Mouse (Mus musculus) frontal cortex, postnatal 25 days (tissue): Measurements from ENCODE around the gene Gm8122.
"Not testable (repeated sequence)": the region's sequence is repeated elsewhere in the genome, so short reads cannot be mapped to it uniquely, and the experiment has no call there.

Source experiments
- DNase-seq, 2 experiments: peaks; one replicate each; pipeline ENCODE4 v3.0.0; 2022; ENCODE audit warnings: low spot score in 2 of 2

Gm8122 gene

DNA sequence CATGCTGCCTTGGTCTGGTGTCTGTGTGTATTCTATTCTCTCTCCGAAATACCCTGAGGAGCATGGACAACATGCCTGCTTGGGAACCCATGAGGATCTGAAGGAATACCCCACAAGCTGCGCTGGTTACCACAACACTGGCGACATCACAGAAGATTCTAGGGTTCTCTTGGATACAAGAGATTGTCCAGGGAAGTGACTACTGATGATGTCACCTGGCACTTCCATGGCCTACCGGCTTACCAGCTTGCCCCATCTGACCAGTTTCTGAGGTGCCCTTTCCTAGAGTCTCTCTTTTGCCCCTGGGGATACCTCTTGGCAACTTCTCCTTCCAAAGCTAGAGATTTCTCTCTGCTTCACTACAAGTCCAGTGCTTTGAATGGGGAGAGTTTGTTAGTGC, at the start of gene Gm8122:
Gm8122 (minus strand) TSS at position 101 of the 400 bp plus-strand sequence.
- DNase-seq, result not testable (repeated sequence)

DNA sequence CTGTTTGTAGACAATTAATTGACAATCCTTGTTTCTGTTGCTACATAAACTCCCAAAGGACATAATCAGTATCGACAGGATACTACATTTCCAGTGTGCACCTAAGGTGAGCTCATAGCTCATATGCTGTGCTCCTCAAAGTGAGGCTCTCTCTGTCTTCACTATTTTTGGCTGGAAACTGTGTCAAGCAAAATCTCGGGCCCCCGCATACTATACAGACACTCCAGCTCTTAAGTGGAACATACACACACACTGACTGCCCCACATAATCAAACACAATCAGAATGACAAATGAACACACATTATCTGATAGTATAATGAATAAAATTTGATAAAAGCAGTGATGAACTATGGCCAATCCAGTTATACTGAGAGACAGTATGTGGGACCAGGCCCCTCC, 43.6 kb upstream of the Gm8122 start:
- not testable (repeated sequence) for DNase-seq

DNA sequence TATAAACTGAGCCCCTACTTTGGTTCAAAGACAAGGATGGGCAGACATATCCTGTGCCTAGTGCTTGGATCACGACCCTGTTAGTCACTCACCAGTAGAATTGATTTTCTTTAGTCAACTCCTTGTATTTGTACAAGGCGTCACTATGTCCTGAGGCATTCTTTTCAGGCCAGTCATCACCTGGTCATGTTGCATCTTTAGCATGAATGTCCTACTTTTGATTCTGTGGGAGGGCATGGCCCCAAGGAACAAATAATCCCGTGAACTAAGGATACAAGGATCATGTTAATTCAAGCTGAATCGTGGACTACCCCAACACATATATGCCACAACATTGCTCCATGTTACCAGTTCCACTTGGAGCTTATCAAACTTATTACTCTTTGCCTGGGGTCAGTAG, 43.0 kb upstream of the Gm8122 start:
- not testable (repeated sequence) for DNase-seq

GRCm38 (mm10) chr14:43277468-43277867, 42.4 kb upstream of the Gm8122 start:
- not testable (repeated sequence) for DNase-seq

DNA sequence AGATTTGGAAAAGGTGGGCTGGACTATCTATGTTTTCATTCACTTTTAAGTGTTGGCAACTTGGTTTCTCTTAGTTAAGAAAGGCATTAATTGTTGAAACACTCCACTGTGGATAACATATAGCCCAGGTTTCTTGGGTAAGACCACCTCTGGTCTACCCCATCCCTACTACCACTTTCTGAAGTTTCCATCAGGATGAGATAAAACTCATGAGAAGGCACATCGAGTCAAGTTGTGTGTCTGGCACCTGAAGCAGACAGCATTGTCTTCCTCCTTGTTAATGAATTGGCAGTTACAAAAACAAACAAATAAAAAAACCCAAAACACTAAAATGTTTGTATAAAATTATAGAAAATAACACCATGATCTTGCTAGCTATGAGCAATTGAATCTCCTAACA, 40.6 kb upstream of the Gm8122 start:
- not testable (repeated sequence) for DNase-seq

DNA sequence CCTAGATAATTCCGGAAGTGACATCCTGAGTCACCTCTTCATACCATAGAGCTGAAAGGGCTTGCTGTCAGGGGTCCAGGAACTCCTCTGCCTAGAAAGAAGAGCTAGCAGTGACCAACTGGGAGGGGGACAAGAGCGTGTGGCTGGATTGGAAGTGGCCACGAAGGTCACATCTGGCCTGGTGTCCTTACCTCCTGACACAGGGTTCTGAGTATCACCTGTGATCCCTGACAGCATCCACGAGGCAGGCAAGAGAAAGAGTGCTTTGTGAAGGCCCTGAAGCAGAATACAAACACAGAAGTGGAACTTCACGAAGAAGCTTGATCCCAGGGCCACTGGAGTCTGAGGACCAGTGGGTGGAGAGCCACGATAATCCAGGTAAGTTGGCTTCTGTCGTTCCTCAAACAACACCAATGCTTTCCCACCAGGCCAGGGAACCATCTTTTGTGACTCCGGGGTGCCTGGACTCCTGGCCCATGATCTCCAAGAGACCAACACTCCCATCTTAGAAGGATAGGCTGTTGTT, 39.9 kb upstream of the Gm8122 start, which contains the start of gene Gm9732:
Gm9732 (plus strand) TSS at position 51 of the 526 bp plus-strand sequence.
- not testable (repeated sequence) for DNase-seq

GRCm38 (mm10) chr14:43273161-43273560, 38.1 kb upstream of the Gm8122 start:
- not testable (repeated sequence) for DNase-seq

- not testable (repeated sequence) for DNase-seq
Measured at GRCm38 (mm10) chr14:43269211-43269610, 34.1 kb upstream of the Gm8122 start.

GRCm38 (mm10) chr14:43268521-43269084, 33.5 kb upstream of the Gm8122 start:
- DNase-seq, result not testable (repeated sequence)

- not testable (repeated sequence) for DNase-seq
Measured at GRCm38 (mm10) chr14:43263421-43263820, 28.3 kb upstream of the Gm8122 start.

GRCm38 (mm10) chr14:43258349-43258748, 23.2 kb upstream of the Gm8122 start, which contains the start of gene Gm8126:
Gm8126 (plus strand) TSS chr14:43258649.
- DNase-seq, result not testable (repeated sequence)

DNA sequence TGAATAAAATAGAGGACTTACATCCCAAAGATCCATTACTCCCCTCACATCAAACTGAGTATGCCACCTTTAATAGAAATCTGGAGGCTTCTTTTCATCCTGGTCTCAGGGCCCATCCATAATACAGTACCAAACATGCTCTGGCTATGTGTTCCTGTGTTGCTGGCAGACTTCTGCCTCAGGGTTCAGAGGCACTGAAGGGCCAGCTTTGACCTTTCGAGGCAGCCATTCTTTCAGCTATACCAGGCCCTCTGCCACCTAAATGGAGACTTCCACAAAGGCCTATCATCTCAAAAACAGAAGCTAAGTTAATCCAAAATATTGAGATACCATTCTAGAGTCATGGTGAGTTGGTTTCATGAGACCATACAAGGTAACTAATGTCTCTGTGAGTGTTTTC, 21.4 kb upstream of the Gm8122 start:
- DNase-seq, result not testable (repeated sequence)

- DNase-seq, result not testable (repeated sequence)
Measured at GRCm38 (mm10) chr14:43250549-43251253, 15.6 kb upstream of the Gm8122 start.

- not testable (repeated sequence) for DNase-seq
Measured at GRCm38 (mm10) chr14:43249611-43250170, 14.6 kb upstream of the Gm8122 start.

- peak; percentile 9 to 21 for DNase-seq
Measured at GRCm38 (mm10) chr14:43237769-43238168, 2.7 kb upstream of the Gm8122 start.
